Mouse (Mus musculus) liver, postnatal 0 days (tissue): ENCODE measurements at regions not wholly inside any gene's neighbourhood (a gene's known extent, or its start where the extent isn't known, plus 50 kb on each side); places are given as distances from the start of the nearest gene placed in this dataset.
A peak's percentile ranks its signal among the peaks of the same experiment; 100 is the strongest.

Experiments used
- ATAC-seq: fragments of 200-750 bp; cut with Nextera tagmentation; 2 replicates; pipeline ENCODE4 v1.8.0; 2017; ENCODE audit warnings: mild to moderate bottlenecking, moderate library complexity
- DNase-seq: peaks from one replicate; pipeline ENCODE4 v3.0.0-alpha.2; 2016
- H3K27ac ChIP-seq: fragments of 300-500 bp; sonication (generic); 2 replicates; pipeline ENCODE4 v1.5.1; 2014; ENCODE audit warnings: antibody characterized with exemption, moderate library complexity, mild to moderate bottlenecking, low read depth
- H3K27me3 ChIP-seq: fragments of 300-500 bp; sonication (generic); 2 replicates; pipeline ENCODE4 v1.6.1; 2014; ENCODE audit warnings: low read length, control low read depth, mixed read lengths; ENCODE audit not compliant: insufficient read depth
- H3K36me3 ChIP-seq: fragments of 300-500 bp; sonication (generic); replicated peaks from 2 replicates; pipeline ENCODE4 v1.6.1; 2014; ENCODE audit warnings: mild to moderate bottlenecking, control low read depth, low read length, moderate library complexity, mixed read lengths; ENCODE audit not compliant: insufficient read depth
- H3K4me1 ChIP-seq: fragments of 300-500 bp; sonication (generic); 2 replicates; pipeline ENCODE4 v1.6.1; 2014; ENCODE audit warnings: antibody characterized with exemption, mild to moderate bottlenecking, control low read depth; ENCODE audit not compliant: insufficient read depth
- H3K4me2 ChIP-seq: fragments of 300-500 bp; sonication (generic); 2 replicates; pipeline ENCODE4 v1.6.1; 2014; ENCODE audit warnings: low read depth, mild to moderate bottlenecking, low read length, moderate library complexity, mixed read lengths
- H3K4me3 ChIP-seq: fragments of 300-500 bp; sonication (generic); 2 replicates; pipeline ENCODE4 v1.5.1; 2014; ENCODE audit warnings: low read depth, low read length
- H3K9ac ChIP-seq: fragments of 300-500 bp; sonication (generic); replicated peaks from 2 replicates; pipeline ENCODE4 v1.6.1; 2014; ENCODE audit warnings: mild to moderate bottlenecking, moderate library complexity
- H3K9me3 ChIP-seq: fragments of 300-500 bp; sonication (generic); 2 replicates; pipeline ENCODE4 v1.6.1; 2016; ENCODE audit warnings: mild to moderate bottlenecking, control low read depth, low read length, mixed read lengths
- CTCF ChIP-seq: sonication (generic); IDR thresholded peaks from 2 replicates; pipeline ENCODE4 v1.5.1; 2016; ENCODE audit warnings: antibody characterized with exemption, low read depth
- EP300 ChIP-seq: IDR thresholded peaks from 2 replicates; pipeline ENCODE4 v1.6.1; 2016; ENCODE audit warnings: antibody characterized with exemption, low read depth, mild to moderate bottlenecking
- WGBS: fragments of 180-500 bp; shearing (Covaris S2); extraction: QIAGEN DNeasy Blood & Tissue Kit; methylation state at CpG from one replicate; pipeline ENCODE4 v1.1.7; 2014; ENCODE audit not compliant: insufficient replicate concordance; 5-methylcytosine and 5-hydroxymethylcytosine counted together

DNA sequence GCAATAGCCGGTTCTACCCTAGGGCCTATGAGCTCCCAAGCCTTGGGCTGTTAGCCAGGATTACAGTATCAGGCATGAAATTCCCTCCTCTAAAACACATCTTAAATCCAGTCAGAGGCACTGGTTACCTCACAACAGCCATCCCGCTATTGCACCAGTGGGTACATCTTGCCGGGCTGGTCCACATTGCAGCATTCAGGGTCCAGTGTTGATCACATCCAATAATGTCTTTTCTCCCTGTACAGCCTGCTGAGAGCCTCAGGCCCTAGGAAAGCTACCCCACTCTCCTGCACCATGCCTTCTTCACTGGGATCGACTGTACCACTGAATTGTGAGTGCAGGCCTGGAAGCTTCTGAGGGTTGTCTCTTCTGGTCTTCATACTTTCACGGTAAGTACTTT, 86.0 kb upstream of the Zdhhc25 start:
- H3K27me3 ChIP-seq, result no peaks in the 10 kb centered on the region
- no peak overlapping the region for H3K27ac ChIP-seq
- no peak overlapping the region for H3K9ac ChIP-seq
- ATAC-seq (no peak), DNase-seq (no peak)
- no peaks in the 10 kb centered on the region for H3K4me1 ChIP-seq
- H3K4me3 ChIP-seq, result no peak overlapping the region
- WGBS, result 77% methylated on average over 5 of the region's 5 CpGs
- no peak overlapping the region for H3K4me2 ChIP-seq
- TF ChIP-seq CTCF (no peak), EP300 (no peak)
- no peaks in the 10 kb centered on the region for H3K36me3 ChIP-seq
- H3K9me3 ChIP-seq, result no peaks in the 10 kb centered on the region

DNA sequence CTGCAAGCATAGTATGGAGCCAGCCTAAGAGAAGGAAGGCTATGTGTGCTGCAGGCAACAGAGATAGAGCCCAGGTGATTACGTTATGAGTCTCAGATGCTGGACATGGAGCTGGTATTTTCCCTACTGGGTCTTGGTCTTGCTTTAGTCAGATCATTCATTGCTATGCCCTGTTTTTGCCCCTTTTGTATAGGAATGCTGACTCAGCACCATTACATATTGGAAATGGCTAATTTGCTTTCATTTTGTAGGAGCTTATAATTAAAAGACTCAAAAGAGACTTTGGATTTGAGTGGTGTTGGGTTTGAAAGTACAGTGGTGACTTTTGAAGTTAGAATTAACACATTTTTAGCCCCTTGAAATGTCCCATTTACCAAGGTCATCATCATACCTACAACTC, 68.9 kb upstream of the Zdhhc25 start:
- H3K4me2 ChIP-seq, result no peak overlapping the region
- no peak overlapping the region for H3K27ac ChIP-seq
- TF ChIP-seq EP300 (no peak), CTCF (no peak)
- H3K27me3 ChIP-seq, result no peaks in the 10 kb centered on the region
- 74% methylated on average over 1 of the region's 1 CpGs for WGBS
- DNase-seq (no peak), ATAC-seq (no peak)
- no peaks in the 10 kb centered on the region for H3K4me1 ChIP-seq
- no peaks in the 10 kb centered on the region for H3K36me3 ChIP-seq
- H3K9me3 ChIP-seq, result 0 out of 2 replicates have a peak, but pooled peaks cover 2% of the 10 kb centered on the region
- H3K4me3 ChIP-seq, result no peak overlapping the region
- H3K9ac ChIP-seq, result no peak overlapping the region

DNA sequence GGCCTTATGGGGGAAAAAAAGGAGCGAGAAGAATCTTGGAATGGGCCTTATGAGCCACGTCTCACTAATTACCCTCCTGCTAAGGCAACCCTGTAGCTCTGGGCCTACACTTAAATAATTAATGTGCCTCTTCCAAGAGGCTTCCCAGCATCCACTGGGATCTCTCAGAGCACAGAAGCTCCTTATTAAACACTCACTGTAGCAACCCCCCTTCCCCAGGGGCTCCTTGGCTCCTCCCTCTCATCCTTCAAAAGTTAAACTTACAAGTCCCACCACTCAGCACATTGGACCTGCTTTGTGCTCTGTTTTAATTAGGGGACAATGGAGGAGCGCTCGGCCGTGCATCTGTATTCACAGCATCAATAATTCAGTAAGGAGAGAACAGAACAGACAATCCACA, 68.1 kb upstream of the Zdhhc25 start:
- H3K4me1 ChIP-seq, result no peaks in the 10 kb centered on the region
- WGBS, result 73% methylated on average over 5 of the region's 5 CpGs
- no peak overlapping the region for H3K4me3 ChIP-seq
- no peak overlapping the region for H3K27ac ChIP-seq
- H3K9me3 ChIP-seq, result 0 out of 2 replicates have a peak, but pooled peaks cover 2% of the 10 kb centered on the region
- no peaks in the 10 kb centered on the region for H3K27me3 ChIP-seq
- no peak for DNase-seq
- H3K4me2 ChIP-seq, result no peak overlapping the region
- H3K36me3 ChIP-seq, result no peaks in the 10 kb centered on the region
- no peak overlapping the region for H3K9ac ChIP-seq
- no peak for ATAC-seq
- TF ChIP-seq EP300, result no peak
- no peak for TF ChIP-seq CTCF

DNA sequence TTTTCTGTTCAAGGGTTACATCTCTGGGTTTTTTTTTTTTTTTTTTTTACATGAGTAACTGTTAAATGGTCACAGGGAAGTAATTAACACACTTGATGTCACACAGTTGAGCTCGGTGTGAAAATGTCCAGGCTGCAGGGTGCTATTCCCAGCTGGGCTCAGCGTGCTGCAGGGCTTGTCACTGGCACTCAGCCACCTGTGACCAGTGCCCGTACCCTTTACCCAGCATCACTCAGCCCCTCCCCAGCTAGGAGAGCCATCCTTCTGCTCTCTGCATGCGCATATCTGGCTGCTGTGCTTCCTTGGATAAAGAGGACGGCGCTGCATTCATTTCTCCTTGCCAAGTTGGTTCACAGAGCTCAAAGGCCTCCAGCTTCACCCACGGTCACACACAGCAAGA, 66.7 kb upstream of the Zdhhc25 start:
- Histone ChIP-seq H3K4me2 (no peak overlapping the region), H3K9me3 (0 out of 2 replicates have a peak, but pooled peaks cover 2% of the 10 kb centered on the region), H3K9ac (no peak overlapping the region), H3K4me1 (no peaks in the 10 kb centered on the region), H3K4me3 (no peak overlapping the region), H3K27ac (no peak overlapping the region), H3K27me3 (no peaks in the 10 kb centered on the region), H3K36me3 (no peaks in the 10 kb centered on the region)
- WGBS, result 64% methylated on average over 7 of the region's 7 CpGs
- DNase-seq (no peak), ATAC-seq (no peak)
- TF ChIP-seq EP300 (no peak), CTCF (no peak)

DNA sequence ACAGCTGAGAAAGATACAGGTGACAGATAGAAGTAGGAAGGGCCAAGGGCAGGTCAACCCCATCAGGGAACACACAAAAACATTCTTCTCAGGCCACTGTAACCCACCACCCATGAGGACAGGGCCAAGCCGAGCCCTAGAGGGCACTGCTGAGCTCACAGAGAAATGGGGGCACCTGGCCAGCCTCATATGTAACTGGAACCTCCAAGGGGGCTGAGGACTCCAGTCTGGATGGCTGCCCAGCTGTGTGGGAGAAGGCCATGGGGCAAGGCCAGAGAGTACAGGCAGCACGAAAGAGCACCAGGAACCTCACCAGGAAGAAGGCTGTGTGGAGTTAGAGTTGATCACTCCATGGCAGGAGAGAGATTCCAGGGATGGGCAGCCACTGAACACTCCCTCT, 64.6 kb upstream of the Zdhhc25 start:
- no peak overlapping the region for H3K27ac ChIP-seq
- TF ChIP-seq CTCF, result no peak
- no peak for TF ChIP-seq EP300
- no peaks in the 10 kb centered on the region for H3K4me1 ChIP-seq
- H3K9me3 ChIP-seq, result 0 out of 2 replicates have a peak, but pooled peaks cover 2% of the 10 kb centered on the region
- H3K4me2 ChIP-seq, result no peak overlapping the region
- ATAC-seq (no peak), DNase-seq (no peak)
- H3K36me3 ChIP-seq, result no peaks in the 10 kb centered on the region
- H3K27me3 ChIP-seq, result no peaks in the 10 kb centered on the region
- 48% methylated on average over 2 of the region's 2 CpGs for WGBS
- H3K9ac ChIP-seq, result no peak overlapping the region
- H3K4me3 ChIP-seq, result no peak overlapping the region

DNA sequence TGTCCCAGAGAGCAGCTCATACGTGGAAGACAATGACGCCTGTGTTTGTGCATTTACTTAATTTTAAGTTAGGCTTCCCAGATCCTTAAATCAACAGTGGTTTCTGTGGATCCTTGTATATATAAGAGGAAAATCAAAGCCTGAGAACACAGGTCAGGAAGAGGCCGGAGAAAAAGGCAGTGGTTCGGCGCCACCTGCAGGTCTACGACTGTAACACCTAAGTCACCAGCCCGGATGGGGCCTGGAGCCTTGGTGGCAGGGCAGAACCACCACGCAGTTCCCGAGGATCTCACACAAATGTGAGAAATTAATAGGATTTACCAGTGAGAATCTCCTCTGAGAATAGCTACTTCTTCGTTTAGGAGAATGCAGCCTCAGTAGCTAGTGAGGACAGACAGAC, 62.9 kb upstream of the Zdhhc25 start:
- Histone ChIP-seq H3K36me3 (no peaks in the 10 kb centered on the region), H3K4me1 (no peaks in the 10 kb centered on the region), H3K9me3 (no peaks in the 10 kb centered on the region), H3K9ac (no peak overlapping the region), H3K4me2 (no peak overlapping the region), H3K27me3 (no peaks in the 10 kb centered on the region), H3K4me3 (no peak overlapping the region), H3K27ac (no peak overlapping the region)
- DNase-seq (peak; percentile 21), ATAC-seq (no peak)
- WGBS, result 20% methylated on average over 10 of the region's 10 CpGs
- TF ChIP-seq EP300 (no peak), CTCF (peak; percentile 51)

DNA sequence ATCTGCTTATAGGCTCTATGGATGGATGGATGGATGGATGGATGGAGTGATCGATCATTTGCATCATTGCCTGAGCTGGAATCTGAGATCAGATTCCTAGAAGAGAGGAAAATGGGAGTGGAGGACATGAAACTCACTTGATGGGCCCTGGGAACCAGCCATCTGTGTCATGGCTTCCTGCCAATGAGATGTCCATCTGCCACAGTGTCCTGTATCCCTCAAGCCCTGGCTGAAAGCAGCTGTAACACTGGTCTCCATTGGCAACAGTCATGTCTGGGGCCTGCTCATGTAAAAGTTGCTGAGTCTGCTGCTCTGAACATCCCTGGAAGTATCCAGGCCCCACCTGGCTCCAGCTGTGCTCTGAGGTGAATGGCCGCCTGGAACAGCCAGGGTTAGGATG, 57.5 kb upstream of the Zdhhc25 start:
- H3K27ac ChIP-seq, result no peak overlapping the region
- ATAC-seq (no peak), DNase-seq (no peak)
- H3K4me2 ChIP-seq, result no peak overlapping the region
- no peaks in the 10 kb centered on the region for H3K9me3 ChIP-seq
- H3K36me3 ChIP-seq, result no peaks in the 10 kb centered on the region
- no peak for TF ChIP-seq CTCF
- no peak for TF ChIP-seq EP300
- no peak overlapping the region for H3K9ac ChIP-seq
- H3K4me3 ChIP-seq, result no peak overlapping the region
- H3K27me3 ChIP-seq, result no peaks in the 10 kb centered on the region
- H3K4me1 ChIP-seq, result no peaks in the 10 kb centered on the region
- 70% methylated on average over 2 of the region's 2 CpGs for WGBS
